Mouse (Mus musculus) erythroblast, embryonic 14.5 days (primary cell): ENCODE results near the gene Nuak2.

Experiments used
- GATA1 ChIP-seq: IDR thresholded peaks from 2 replicates; pipeline ENCODE4 v1.6.1; 2012; ENCODE audit warnings: low read length, inconsistent platforms, mixed read lengths
- TAL1 ChIP-seq: IDR thresholded peaks from 3 replicates; pipeline ENCODE4 v1.6.1; 2012; ENCODE audit warnings: low read length, inconsistent platforms, mixed read lengths

DNA sequence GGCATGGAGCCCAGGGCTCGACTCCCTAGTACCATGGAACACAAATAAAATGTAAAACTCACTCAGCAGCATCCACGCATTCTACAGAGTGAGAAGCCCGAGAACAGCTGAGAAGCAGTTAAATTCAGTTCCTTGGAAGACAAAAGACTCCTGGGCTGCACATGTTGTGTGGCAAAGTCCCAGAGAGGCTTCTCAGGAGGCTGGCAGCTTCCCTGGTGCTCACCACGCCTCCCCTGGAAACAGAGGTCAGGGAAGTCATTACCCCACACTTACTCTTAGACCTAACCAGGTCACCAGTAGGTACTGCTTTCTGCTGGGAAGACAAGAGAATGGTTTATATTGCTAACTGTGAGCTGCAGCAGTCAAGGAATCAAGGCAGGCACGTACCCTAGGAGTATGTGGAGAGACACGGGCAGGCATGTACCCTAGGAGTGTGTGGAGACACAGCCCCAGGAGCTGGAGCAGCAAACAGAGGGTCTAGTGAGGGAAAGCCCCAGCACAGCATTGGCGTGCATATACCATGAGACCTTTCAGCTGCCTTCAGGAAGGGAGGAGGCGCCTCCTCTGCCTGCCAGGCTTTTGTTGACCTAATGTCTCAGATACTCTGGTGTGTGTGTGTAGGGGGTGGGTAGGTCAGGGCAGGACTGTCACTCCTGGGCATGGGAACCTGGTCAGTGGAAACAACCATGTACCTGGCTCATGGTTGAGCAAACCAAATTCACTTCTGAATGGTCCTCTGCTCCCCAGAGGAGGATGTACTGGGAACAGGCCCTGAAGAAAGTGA, 55.6 kb downstream of the Nuak2 start:
- TF ChIP-seq TAL1 = no peak
- no peak for TF ChIP-seq GATA1
